Mouse (Mus musculus) liver, postnatal 0 days (tissue): ENCODE data around the gene En2. TPM values are rescaled to one million over a fixed set of nuclear protein-coding genes. Genes with fewer than 3 reads are reported as not detected.

Experiments
- ATAC-seq: fragments of 200-750 bp; cut with Nextera tagmentation; 2 replicates; pipeline ENCODE4 v1.8.0; 2017; ENCODE audit warnings: mild to moderate bottlenecking, moderate library complexity
- DNase-seq: peaks from one replicate; pipeline ENCODE4 v3.0.0-alpha.2; 2016
- H3K27ac ChIP-seq: fragments of 300-500 bp; sonication (generic); 2 replicates; pipeline ENCODE4 v1.5.1; 2014; ENCODE audit warnings: antibody characterized with exemption, moderate library complexity, mild to moderate bottlenecking, low read depth
- H3K27me3 ChIP-seq: fragments of 300-500 bp; sonication (generic); 2 replicates; pipeline ENCODE4 v1.6.1; 2014; ENCODE audit warnings: low read length, control low read depth, mixed read lengths; ENCODE audit not compliant: insufficient read depth
- H3K36me3 ChIP-seq: fragments of 300-500 bp; sonication (generic); replicated peaks from 2 replicates; pipeline ENCODE4 v1.6.1; 2014; ENCODE audit warnings: mild to moderate bottlenecking, control low read depth, low read length, moderate library complexity, mixed read lengths; ENCODE audit not compliant: insufficient read depth
- H3K4me1 ChIP-seq: fragments of 300-500 bp; sonication (generic); 2 replicates; pipeline ENCODE4 v1.6.1; 2014; ENCODE audit warnings: antibody characterized with exemption, mild to moderate bottlenecking, control low read depth; ENCODE audit not compliant: insufficient read depth
- H3K4me2 ChIP-seq: fragments of 300-500 bp; sonication (generic); 2 replicates; pipeline ENCODE4 v1.6.1; 2014; ENCODE audit warnings: low read depth, mild to moderate bottlenecking, low read length, moderate library complexity, mixed read lengths
- H3K4me3 ChIP-seq: fragments of 300-500 bp; sonication (generic); 2 replicates; pipeline ENCODE4 v1.5.1; 2014; ENCODE audit warnings: low read depth, low read length
- H3K9ac ChIP-seq: fragments of 300-500 bp; sonication (generic); replicated peaks from 2 replicates; pipeline ENCODE4 v1.6.1; 2014; ENCODE audit warnings: mild to moderate bottlenecking, moderate library complexity
- H3K9me3 ChIP-seq: fragments of 300-500 bp; sonication (generic); 2 replicates; pipeline ENCODE4 v1.6.1; 2016; ENCODE audit warnings: mild to moderate bottlenecking, control low read depth, low read length, mixed read lengths
- CTCF ChIP-seq: sonication (generic); IDR thresholded peaks from 2 replicates; pipeline ENCODE4 v1.5.1; 2016; ENCODE audit warnings: antibody characterized with exemption, low read depth
- EP300 ChIP-seq: IDR thresholded peaks from 2 replicates; pipeline ENCODE4 v1.6.1; 2016; ENCODE audit warnings: antibody characterized with exemption, low read depth, mild to moderate bottlenecking
- WGBS: fragments of 180-500 bp; shearing (Covaris S2); extraction: QIAGEN DNeasy Blood & Tissue Kit; methylation state at CpG from one replicate; pipeline ENCODE4 v1.1.7; 2014; ENCODE audit not compliant: insufficient replicate concordance; 5-methylcytosine and 5-hydroxymethylcytosine counted together
- polyA plus RNA-seq: library from polyadenylated mRNA; unstranded; fragments of >200 nt; fragmentation: Nextera tagmentation; extraction: Ambion mirVana; gene quantifications from 2 replicates; pipeline ENCODE4 v1.2.1, GENCODE M21; 2015

The En2 gene
- polyA plus RNA-seq, 1 experiment from 2014 or later: not detected

DNA sequence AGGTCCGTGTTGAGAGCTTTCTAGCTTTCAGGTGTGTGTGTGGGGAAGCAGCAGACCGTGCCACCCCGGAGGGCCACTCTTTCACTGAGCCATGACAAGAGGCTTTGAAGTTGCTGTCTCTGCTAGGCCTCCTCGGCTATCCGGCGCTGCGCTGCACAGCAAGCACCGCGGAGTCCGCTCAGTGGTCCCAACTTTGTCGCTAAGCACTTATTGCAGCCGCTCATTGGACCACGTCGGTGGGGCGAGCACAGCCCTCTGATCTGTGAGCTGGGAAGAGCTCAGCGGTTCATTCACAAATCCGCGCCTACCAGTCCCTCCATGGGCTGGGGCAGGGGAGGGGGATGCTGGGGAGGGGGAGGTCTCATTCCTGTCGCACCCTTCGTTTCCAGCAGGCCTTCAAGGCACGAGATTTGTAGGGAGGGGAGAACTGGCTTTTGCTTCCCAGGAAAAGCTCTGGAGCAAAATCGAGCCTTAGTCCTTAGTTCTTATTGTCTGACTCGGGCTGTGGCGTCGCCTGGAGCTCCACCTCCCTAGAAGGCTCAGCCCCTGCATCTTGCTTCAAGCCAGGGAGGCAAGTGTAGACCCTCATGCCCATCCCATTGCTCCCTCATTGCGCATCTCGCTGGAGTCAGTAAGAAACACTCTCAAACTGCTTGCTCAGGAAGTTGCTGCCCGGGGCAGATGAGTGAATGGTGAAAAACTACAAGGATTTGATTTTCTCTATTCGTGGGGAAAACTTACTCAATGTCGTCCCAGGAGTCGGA is 7.0 kb upstream of the En2 start:
- no peak overlapping the region for H3K4me3 ChIP-seq
- ATAC-seq: no peak
- no peak overlapping the region for H3K4me2 ChIP-seq
- 3% methylated on average over 31 of the region's 31 CpGs for WGBS
- H3K36me3 ChIP-seq: no peaks in the 10 kb centered on the region
- H3K27me3 ChIP-seq: peaks cover 79% of the 10 kb centered on the region
- no peak overlapping the region for H3K9ac ChIP-seq
- DNase-seq: no peak
- no peak for TF ChIP-seq CTCF
- no peak for TF ChIP-seq EP300
- H3K9me3 ChIP-seq: no peaks in the 10 kb centered on the region
- no peak overlapping the region for H3K27ac ChIP-seq
- H3K4me1 ChIP-seq: no peaks in the 10 kb centered on the region

DNA sequence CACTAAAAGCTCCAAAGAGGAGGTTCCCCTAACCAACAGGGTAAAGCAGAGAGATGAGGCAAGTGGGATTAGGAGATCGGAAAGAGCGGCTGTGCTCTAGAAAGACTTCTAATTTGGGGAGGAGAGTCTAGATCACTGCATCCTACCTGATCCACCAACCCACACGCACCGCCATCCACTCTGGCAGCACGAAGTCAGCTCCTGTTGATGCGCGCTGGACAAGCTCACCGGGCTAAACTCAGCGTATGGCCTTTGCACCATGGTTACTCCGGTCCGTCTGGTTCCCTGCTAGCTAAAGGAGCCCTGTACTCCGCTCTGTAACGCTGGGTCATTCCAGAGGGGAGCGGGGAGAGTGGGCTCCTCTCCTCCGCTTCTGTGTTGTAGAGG is 6.4 kb upstream of the En2 start:
- WGBS: 3% methylated on average over 15 of the region's 15 CpGs
- H3K27ac ChIP-seq: no peak overlapping the region

DNA sequence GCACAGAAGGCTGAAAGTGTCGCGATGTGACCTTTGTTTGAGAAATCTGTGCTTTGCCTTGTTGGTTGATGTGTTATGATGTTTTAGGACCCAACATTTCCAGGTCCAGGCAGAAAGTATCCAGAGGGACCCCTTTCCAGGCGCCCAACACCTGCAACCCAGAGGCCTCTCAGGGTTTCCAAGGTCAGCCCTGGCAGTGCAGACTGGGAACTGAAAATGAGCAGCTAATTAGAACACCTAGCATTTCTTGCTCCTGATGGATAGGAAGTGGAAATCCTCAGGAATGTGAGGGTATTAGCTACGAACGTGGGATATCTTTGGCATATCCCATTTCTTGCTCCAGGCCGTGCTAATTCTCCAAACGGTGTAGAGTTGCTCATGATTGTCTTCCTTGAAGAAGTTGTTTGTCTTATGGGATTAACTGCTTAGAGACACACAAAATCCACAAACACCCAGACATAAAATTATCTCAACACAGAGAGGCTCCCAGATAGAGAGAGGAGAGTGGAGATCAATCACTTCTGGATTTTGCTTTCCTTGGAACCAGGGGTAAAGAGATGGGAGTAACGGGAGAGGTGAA is 5.5 kb upstream of the En2 start:
- Histone ChIP-seq H3K9ac (no peak overlapping the region), H3K4me3 (no peak overlapping the region), H3K4me2 (no peak overlapping the region), H3K9me3 (no peaks in the 10 kb centered on the region), H3K4me1 (no peaks in the 10 kb centered on the region), H3K27me3 (peaks cover 84% of the 10 kb centered on the region), H3K36me3 (no peaks in the 10 kb centered on the region), H3K27ac (no peak overlapping the region)
- no peak for ATAC-seq
- WGBS: 3% methylated on average over 8 of the region's 8 CpGs
- TF ChIP-seq CTCF: no peak
- no peak for TF ChIP-seq EP300
- no peak for DNase-seq

More for the DNA sequence above, 6.4 kb upstream of the En2 start:
- H3K27me3 ChIP-seq: peaks cover 80% of the 10 kb centered on the region
- no peaks in the 10 kb centered on the region for H3K4me1 ChIP-seq
- TF ChIP-seq CTCF (no peak), EP300 (no peak)
- DNase-seq: no peak
- ATAC-seq: no peak
- no peaks in the 10 kb centered on the region for H3K9me3 ChIP-seq
- H3K4me2 ChIP-seq: no peak overlapping the region
- H3K36me3 ChIP-seq: no peaks in the 10 kb centered on the region
- no peak overlapping the region for H3K9ac ChIP-seq
- no peak overlapping the region for H3K4me3 ChIP-seq

DNA sequence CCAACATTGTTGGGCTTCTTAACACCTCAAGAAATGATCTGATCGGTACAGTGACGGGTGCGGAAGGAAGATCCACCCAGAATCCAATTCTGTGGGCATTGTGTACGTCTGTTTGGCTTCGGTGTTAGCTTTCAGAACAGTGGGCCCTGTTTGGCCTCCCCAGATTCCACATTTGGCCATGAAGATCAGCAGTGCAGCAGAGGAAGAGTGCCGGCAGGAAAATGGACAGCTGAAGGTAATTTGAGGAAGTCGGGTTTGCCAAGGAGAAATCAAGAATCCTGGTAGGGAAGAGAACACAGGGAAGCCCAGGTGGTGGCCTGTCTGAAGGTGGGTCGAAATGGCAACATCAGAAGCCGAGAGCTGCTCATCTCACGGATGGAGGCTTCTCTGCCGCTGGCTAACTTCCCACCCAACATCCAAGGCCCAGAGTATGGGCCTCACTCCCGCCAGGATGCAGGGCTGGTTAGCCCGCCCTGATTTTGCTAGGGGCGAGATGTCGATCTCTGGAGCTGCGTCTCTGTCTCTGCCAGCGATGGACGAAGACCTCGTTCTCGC is 4.0 kb upstream of the En2 start:
- peaks cover 8% of the 10 kb centered on the region; the same call in 1 of the 2 replicates for H3K4me1 ChIP-seq
- 3% methylated on average over 20 of the region's 20 CpGs for WGBS
- H3K27me3 ChIP-seq: peaks cover 88% of the 10 kb centered on the region
- no peak overlapping the region for H3K9ac ChIP-seq
- no peak overlapping the region for H3K4me3 ChIP-seq
- no peaks in the 10 kb centered on the region for H3K9me3 ChIP-seq
- no peaks in the 10 kb centered on the region for H3K36me3 ChIP-seq
- DNase-seq (no peak), ATAC-seq (no peak)
- H3K27ac ChIP-seq: no peak overlapping the region
- TF ChIP-seq EP300 (no peak), CTCF (no peak)
- H3K4me2 ChIP-seq: no peak overlapping the region

GRCm38 (mm10) chr5:28161938-28162402 is 3.5 kb upstream of the En2 start:
- Histone ChIP-seq H3K27ac (no peak overlapping the region), H3K4me3 (no peak overlapping the region), H3K4me1 (peaks cover 8% of the 10 kb centered on the region; the same call in 1 of the 2 replicates), H3K36me3 (no peaks in the 10 kb centered on the region), H3K4me2 (no peak overlapping the region), H3K27me3 (peaks cover 91% of the 10 kb centered on the region), H3K9me3 (no peaks in the 10 kb centered on the region), H3K9ac (no peak overlapping the region)
- TF ChIP-seq EP300: no peak
- TF ChIP-seq CTCF: no peak
- DNase-seq (no peak), ATAC-seq (no peak)
- WGBS: 1% methylated on average over 24 of the region's 24 CpGs

- H3K4me1 ChIP-seq: peaks cover 8% of the 10 kb centered on the region; the same call in 1 of the 2 replicates
- 14% methylated on average over 1 of the region's 1 CpGs for WGBS
- H3K9me3 ChIP-seq: no peaks in the 10 kb centered on the region
- no peak for ATAC-seq
- no peaks in the 10 kb centered on the region for H3K36me3 ChIP-seq
- H3K27me3 ChIP-seq: peaks cover 91% of the 10 kb centered on the region
- H3K27ac ChIP-seq: no peak overlapping the region
- no peak overlapping the region for H3K4me2 ChIP-seq
- no peak overlapping the region for H3K4me3 ChIP-seq
- no peak for TF ChIP-seq EP300
- TF ChIP-seq CTCF: no peak
- no peak overlapping the region for H3K9ac ChIP-seq
- no peak for DNase-seq
Observed at GRCm38 (mm10) chr5:28163926-28164325, 1.6 kb upstream of the En2 start.
